In genomic region chr1:52668743-52669323, GRCm38 (mm10) we compare ENCODE assay signal across 30 mouse cellular contexts. TPM values are rescaled to one million over a fixed set of nuclear protein-coding genes. Genes with fewer than 3 reads are reported as not detected.
DNase-seq lines count a peak whose midpoint lies in the region; ATAC-seq and TF ChIP-seq lines count a peak whose summit lies in the region.
"Had no signal": no experiment of that assay in that cellular context is flagged by ENCODE, and none has a peak within 500 bp of the region (broad histone marks: within the 10 kb centered on the region; RNA-seq: fewer than 3 reads in every experiment).

No protein-coding gene starts in this region.

- no peaks in the 10 kb centered on the region for H3K9me3 ChIP-seq in forebrain, embryonic 15.5 days
- H3K9me3 ChIP-seq in forebrain, embryonic 16.5 days (ENCODE audit: control insufficient read depth, low read length) = 0 out of 2 replicates have a peak, but pooled peaks cover 6% of the 10 kb centered on the region
- H3K9me3 ChIP-seq in heart, embryonic 16.5 days (replicated peaks; ENCODE audit: control insufficient read depth, low read length) = no peaks in the 10 kb centered on the region; the same call in 1 of the 2 replicates
- H3K9me3 ChIP-seq in midbrain, embryonic 14.5 days (ENCODE audit: control insufficient read depth, low read length) = no peaks in the 10 kb centered on the region
- no peaks in the 10 kb centered on the region for H3K9me3 ChIP-seq in midbrain, embryonic 10.5 days (replicated peaks)
- H3K9me3 ChIP-seq: hindbrain, embryonic 10.5 days; hindbrain, embryonic 15.5 days; kidney, embryonic 15.5 days; liver, embryonic 12.5 days had no signal

- no peak overlapping the region for H3K4me2 ChIP-seq in forebrain, embryonic 15.5 days (replicated peaks)
- H3K4me2 ChIP-seq in forebrain, embryonic 16.5 days (ENCODE audit: low read length) = no peak overlapping the region
- no peak overlapping the region for H3K4me2 ChIP-seq in heart, embryonic 16.5 days (ENCODE audit: low read depth, low read length)
- H3K4me2 ChIP-seq in midbrain, embryonic 14.5 days (ENCODE audit: low read length) = no peak overlapping the region
- H3K4me2 ChIP-seq: hindbrain, embryonic 15.5 days; kidney, embryonic 15.5 days; liver, embryonic 12.5 days had no signal

- DNase-seq in heart, adult 18-20 months = no peak
- peak; percentile 27 for DNase-seq in midbrain, embryonic 14.5 days
- no peak for DNase-seq in midbrain, embryonic 10.5 days (ENCODE audit: low spot score)
- no peak for DNase-seq in adrenal gland, postnatal 10 days
- DNase-seq: adrenal gland, postnatal 25 days; cerebellum, adult 2 months; cerebellum, postnatal 14 days; gastrocnemius, adult 2 months; gastrocnemius, postnatal 36 days; heart, adult 2 months; heart, postnatal 10 days; kidney, adult 11 months; kidney, postnatal 36 days; left cerebral cortex, postnatal 4 days; liver, postnatal 0 days; lung, postnatal 10 days; right cerebral cortex, adult 18-20 months; spleen, adult 18-20 months; thymus, postnatal 14 days had no signal

- H3K27ac ChIP-seq in forebrain, embryonic 15.5 days (replicated peaks) = no peak overlapping the region
- no peak overlapping the region for H3K27ac ChIP-seq in forebrain, embryonic 16.5 days (ENCODE audit: low read length)
- H3K27ac ChIP-seq in heart, embryonic 16.5 days (ENCODE audit: low read length) = no peak overlapping the region
- no peak overlapping the region for H3K27ac ChIP-seq in midbrain, embryonic 14.5 days (replicated peaks; ENCODE audit: low read depth, low read length)
- H3K27ac ChIP-seq in midbrain, embryonic 10.5 days (replicated peaks) = no peak overlapping the region
- 0 out of 2 replicates have a peak overlapping the region, but pooled peaks have one; percentile 40 for H3K27ac ChIP-seq in cortical plate, adult 2 months (ENCODE audit: insufficient read depth, low read length)
- H3K27ac ChIP-seq: gastrocnemius, adult 2 months; heart, adult 2 months; hindbrain, embryonic 10.5 days; hindbrain, embryonic 15.5 days; kidney, embryonic 15.5 days; liver, embryonic 12.5 days; macrophage had no signal

- H3K27me3 ChIP-seq in forebrain, embryonic 15.5 days = no peaks in the 10 kb centered on the region
- no peaks in the 10 kb centered on the region for H3K27me3 ChIP-seq in forebrain, embryonic 16.5 days (replicated peaks; ENCODE audit: control insufficient read depth, insufficient read depth, low read length)
- no peaks in the 10 kb centered on the region for H3K27me3 ChIP-seq in heart, embryonic 16.5 days (ENCODE audit: control insufficient read depth, insufficient read depth, low read length)
- no peaks in the 10 kb centered on the region for H3K27me3 ChIP-seq in midbrain, embryonic 14.5 days (ENCODE audit: control insufficient read depth, insufficient read depth, low read length)
- H3K27me3 ChIP-seq in midbrain, embryonic 10.5 days (ENCODE audit: low read depth, poor library complexity, severe bottlenecking) = no peaks in the 10 kb centered on the region
- H3K27me3 ChIP-seq: hindbrain, embryonic 15.5 days; kidney, embryonic 15.5 days; liver, embryonic 12.5 days; Patski had no signal

- ATAC-seq in forebrain, embryonic 15.5 days (replicated peaks) = peak; percentile 23; the same call in 1 of the 2 replicates
- ATAC-seq in forebrain, embryonic 16.5 days = no peak
- no peak for ATAC-seq in heart, embryonic 16.5 days (replicated peaks; ENCODE audit: extremely low read depth, insufficient read depth, low FRiP score)
- ATAC-seq in midbrain, embryonic 14.5 days (ENCODE audit: low FRiP score, low TSS enrichment) = no peak; the same call in 1 of the 2 replicates
- ATAC-seq: inflammation-experienced regulatory T-cells, adult 6 months; liver, embryonic 12.5 days; liver, postnatal 0 days; Patski had no signal

- H3K36me3 ChIP-seq in forebrain, embryonic 15.5 days = no peaks in the 10 kb centered on the region
- no peaks in the 10 kb centered on the region for H3K36me3 ChIP-seq in forebrain, embryonic 16.5 days (ENCODE audit: control insufficient read depth, insufficient read depth)
- no peaks in the 10 kb centered on the region for H3K36me3 ChIP-seq in heart, embryonic 16.5 days (ENCODE audit: control insufficient read depth, insufficient read depth)
- H3K36me3 ChIP-seq in midbrain, embryonic 14.5 days (ENCODE audit: control insufficient read depth, insufficient read depth, low read length) = no peaks in the 10 kb centered on the region
- no peaks in the 10 kb centered on the region for H3K36me3 ChIP-seq in midbrain, embryonic 10.5 days
- H3K36me3 ChIP-seq: hindbrain, embryonic 10.5 days; hindbrain, embryonic 15.5 days; kidney, embryonic 15.5 days; liver, embryonic 12.5 days had no signal

- no peak overlapping the region for H3K4me3 ChIP-seq in forebrain, embryonic 15.5 days
- no peak overlapping the region for H3K4me3 ChIP-seq in forebrain, embryonic 16.5 days (replicated peaks; ENCODE audit: low read length)
- H3K4me3 ChIP-seq in heart, embryonic 16.5 days (ENCODE audit: low read length) = no peak overlapping the region
- H3K4me3 ChIP-seq in midbrain, embryonic 14.5 days (replicated peaks; ENCODE audit: low read depth, low read length) = no peak overlapping the region
- no peak overlapping the region for H3K4me3 ChIP-seq in midbrain, embryonic 10.5 days
- H3K4me3 ChIP-seq in cortical plate, adult 2 months (ENCODE audit: insufficient read depth, low read length) = no peak overlapping the region
- H3K4me3 ChIP-seq: gastrocnemius, adult 2 months; heart, adult 2 months; hindbrain, embryonic 10.5 days; hindbrain, embryonic 15.5 days; kidney, embryonic 15.5 days; liver, embryonic 12.5 days had no signal

- no peak for TF ChIP-seq POLR2A in cortical plate, adult 2 months (IDR thresholded peaks at IDR 0.05; ENCODE audit: extremely low read depth, insufficient read depth, low read length)

- no peak for TF ChIP-seq CTCF in cortical plate, adult 2 months (IDR thresholded peaks at IDR 0.05; ENCODE audit: extremely low read depth, insufficient read depth, low read length)

- WGBS in forebrain, embryonic 15.5 days = 21% methylated on average over 7 of the region's 7 CpGs
- WGBS in forebrain, embryonic 16.5 days = 21% methylated on average over 7 of the region's 7 CpGs
- WGBS in heart, embryonic 16.5 days = 38% methylated on average over 7 of the region's 7 CpGs
- 30% methylated on average over 7 of the region's 7 CpGs for WGBS in midbrain, embryonic 14.5 days
- WGBS in midbrain, embryonic 10.5 days = 45% methylated on average over 7 of the region's 7 CpGs

- H3K9ac ChIP-seq in forebrain, embryonic 15.5 days (replicated peaks) = no peak overlapping the region
- H3K9ac ChIP-seq in forebrain, embryonic 16.5 days (replicated peaks; ENCODE audit: low read depth, low read length) = no peak overlapping the region
- H3K9ac ChIP-seq in heart, embryonic 16.5 days (ENCODE audit: low read length) = peak overlapping the region; percentile 43; the same call in 1 of the 2 replicates
- no peak overlapping the region for H3K9ac ChIP-seq in midbrain, embryonic 14.5 days (replicated peaks; ENCODE audit: low read length)
- H3K9ac ChIP-seq: hindbrain, embryonic 15.5 days; kidney, embryonic 15.5 days; liver, embryonic 12.5 days; liver, postnatal 0 days had no signal

- H3K4me1 ChIP-seq in forebrain, embryonic 15.5 days = no peaks in the 10 kb centered on the region
- peaks cover 3% of the 10 kb centered on the region; the same call in 1 of the 2 replicates for H3K4me1 ChIP-seq in forebrain, embryonic 16.5 days (replicated peaks; ENCODE audit: control insufficient read depth, insufficient read depth, low read length)
- peaks cover 4% of the 10 kb centered on the region for H3K4me1 ChIP-seq in heart, embryonic 16.5 days (ENCODE audit: control insufficient read depth, insufficient read depth, low read length)
- H3K4me1 ChIP-seq in midbrain, embryonic 14.5 days (ENCODE audit: control insufficient read depth, insufficient read depth, low read length) = no peaks in the 10 kb centered on the region
- H3K4me1 ChIP-seq in midbrain, embryonic 10.5 days = peaks cover 6% of the 10 kb centered on the region; the same call in 1 of the 2 replicates
- no peaks in the 10 kb centered on the region for H3K4me1 ChIP-seq in cortical plate, adult 2 months (ENCODE audit: control insufficient read depth, insufficient read depth, low read length)
- H3K4me1 ChIP-seq: hindbrain, embryonic 15.5 days; kidney, embryonic 15.5 days; liver, embryonic 12.5 days had no signal

RNA-seq across cellular contexts. Expression of gene Nemp2, which starts 38.3 kb away (rescaled TPM):
- polyA plus RNA-seq in forebrain, embryonic 15.5 days (2015; fragmentation: Nextera tagmentation; extraction: Ambion mirVana) = 8.5 and 8.9 TPM in 2 replicates
- 9.3 and 9.5 TPM in 2 replicates for polyA plus RNA-seq in forebrain, embryonic 16.5 days (2015; fragmentation: Nextera tagmentation; extraction: Ambion mirVana)
- polyA plus RNA-seq in heart, embryonic 16.5 days (2015; fragmentation: Nextera tagmentation; extraction: Ambion mirVana) = 4.7 and 5.7 TPM in 2 replicates
- under 1 TPM; 0.72 to 0.82 TPM for total RNA-seq in heart, adult 18-20 months (2021)
- polyA plus RNA-seq in midbrain, embryonic 14.5 days (2014; fragmentation: Nextera tagmentation; extraction: Ambion mirVana) = 5.5 and 7.6 TPM in 2 replicates
- polyA plus RNA-seq in midbrain, embryonic 10.5 days (2016; fragmentation: Nextera tagmentation; extraction: Ambion mirVana) = 8.7 and 9.8 TPM in 2 replicates
- polyA plus RNA-seq in cortical plate, adult 2 months (2012; rRNA removed) = 10.4 and 11.1 TPM in 2 replicates
- 1 to 10 TPM; 3.1 to 5.4 TPM for total RNA-seq in adrenal gland, postnatal 10 days (2021)

RNA-seq across cellular contexts. Expression of gene Mfsd6, which starts 58.4 kb away (rescaled TPM):
- 6.7 and 7.9 TPM in 2 replicates for polyA plus RNA-seq in forebrain, embryonic 15.5 days (2015; fragmentation: Nextera tagmentation; extraction: Ambion mirVana)
- polyA plus RNA-seq in forebrain, embryonic 16.5 days (2015; fragmentation: Nextera tagmentation; extraction: Ambion mirVana) = 7.7 and 8.3 TPM in 2 replicates
- polyA plus RNA-seq in heart, embryonic 16.5 days (2015; fragmentation: Nextera tagmentation; extraction: Ambion mirVana) = 3.1 TPM in 2 replicates
- total RNA-seq in heart, adult 18-20 months (2021) = 10 to 100 TPM; 16.5 to 19.6 TPM
- 10.3 and 12.0 TPM in 2 replicates for polyA plus RNA-seq in midbrain, embryonic 14.5 days (2014; fragmentation: Nextera tagmentation; extraction: Ambion mirVana)
- 1.2 and 2.9 TPM in 2 replicates for polyA plus RNA-seq in midbrain, embryonic 10.5 days (2016; fragmentation: Nextera tagmentation; extraction: Ambion mirVana)
- polyA plus RNA-seq in cortical plate, adult 2 months (2012; rRNA removed) = 45.8 and 47.1 TPM in 2 replicates
- 10 to 100 TPM; 14.0 to 16.4 TPM for total RNA-seq in adrenal gland, postnatal 10 days (2021)
